Mouse (Mus musculus): Measurements from ENCODE around the gene Ctnnbip1. TPM values are rescaled to one million over a fixed set of nuclear protein-coding genes. Genes with fewer than 3 reads are reported as not detected.
"Not testable (repeated sequence)": the region's sequence is repeated elsewhere in the genome, so short reads cannot be mapped to it uniquely, and the experiment has no call there.

Gene Ctnnbip1
- polyA plus RNA-seq, 1 experiment from 2014 or later = 54.8 TPM

- Histone ChIP-seq H3K27ac (replicated peaks) (no peak overlapping the region), H3K27me3 (ENCODE audit: low read depth, poor library complexity, severe bottlenecking) (no peaks in the 10 kb centered on the region), H3K36me3 (peaks cover 8% of the 10 kb centered on the region), H3K4me1 (peaks cover 63% of the 10 kb centered on the region), H3K4me3 (no peak overlapping the region), H3K9me3 (replicated peaks) (no peaks in the 10 kb centered on the region)
- 77% methylated on average over 3 of the region's 3 CpGs for WGBS
- DNase-seq (ENCODE audit: low spot score) = no peak
Measured at GRCm38 (mm10) chr4:149604518-149604917, 86.5 kb downstream of the Ctnnbip1 start.

GRCm38 (mm10) chr4:149606056-149606455 lies 88.0 kb downstream of the Ctnnbip1 start:
- Histone ChIP-seq H3K27me3 (ENCODE audit: low read depth, poor library complexity, severe bottlenecking) (no peaks in the 10 kb centered on the region), H3K36me3 (peaks cover 8% of the 10 kb centered on the region), H3K27ac (replicated peaks) (peak overlapping the region; percentile 20; the same call in 1 of the 2 replicates), H3K9me3 (replicated peaks) (no peaks in the 10 kb centered on the region), H3K4me3 (no peak overlapping the region), H3K4me1 (peaks cover 54% of the 10 kb centered on the region)
- WGBS = 88% methylated on average over 18 of the region's 18 CpGs
- no peak for DNase-seq (ENCODE audit: low spot score)

DNA sequence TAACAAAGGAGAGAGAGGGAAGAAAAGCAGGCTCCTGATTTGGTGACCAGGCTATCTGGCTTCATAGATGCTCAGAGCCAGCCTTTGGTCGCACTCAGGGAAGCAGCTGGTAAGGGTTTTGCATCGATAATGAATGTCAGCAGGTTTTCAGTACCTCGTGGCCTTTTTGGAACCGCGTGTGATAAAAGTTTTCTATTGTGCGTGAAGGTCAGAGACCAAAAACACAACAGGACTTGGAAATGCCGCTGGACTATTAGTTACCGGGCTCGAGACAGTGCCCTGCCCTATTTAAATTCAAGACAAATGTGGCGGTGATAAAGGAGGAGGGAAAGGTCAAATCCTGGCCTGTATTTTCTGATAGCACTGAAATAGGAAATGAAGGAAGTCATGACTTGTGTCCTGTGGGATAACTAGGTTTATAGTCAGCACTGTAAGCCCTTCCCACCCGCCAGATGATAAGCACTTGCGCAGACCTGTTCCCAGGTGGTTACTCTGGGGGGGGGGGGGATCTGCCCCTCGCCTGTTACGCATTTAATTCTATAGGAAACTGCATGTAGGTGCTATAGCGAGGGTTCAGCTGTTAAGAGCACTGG lies 88.8 kb downstream of the Ctnnbip1 start:
- WGBS = 64% methylated on average over 15 of the region's 15 CpGs

DNA sequence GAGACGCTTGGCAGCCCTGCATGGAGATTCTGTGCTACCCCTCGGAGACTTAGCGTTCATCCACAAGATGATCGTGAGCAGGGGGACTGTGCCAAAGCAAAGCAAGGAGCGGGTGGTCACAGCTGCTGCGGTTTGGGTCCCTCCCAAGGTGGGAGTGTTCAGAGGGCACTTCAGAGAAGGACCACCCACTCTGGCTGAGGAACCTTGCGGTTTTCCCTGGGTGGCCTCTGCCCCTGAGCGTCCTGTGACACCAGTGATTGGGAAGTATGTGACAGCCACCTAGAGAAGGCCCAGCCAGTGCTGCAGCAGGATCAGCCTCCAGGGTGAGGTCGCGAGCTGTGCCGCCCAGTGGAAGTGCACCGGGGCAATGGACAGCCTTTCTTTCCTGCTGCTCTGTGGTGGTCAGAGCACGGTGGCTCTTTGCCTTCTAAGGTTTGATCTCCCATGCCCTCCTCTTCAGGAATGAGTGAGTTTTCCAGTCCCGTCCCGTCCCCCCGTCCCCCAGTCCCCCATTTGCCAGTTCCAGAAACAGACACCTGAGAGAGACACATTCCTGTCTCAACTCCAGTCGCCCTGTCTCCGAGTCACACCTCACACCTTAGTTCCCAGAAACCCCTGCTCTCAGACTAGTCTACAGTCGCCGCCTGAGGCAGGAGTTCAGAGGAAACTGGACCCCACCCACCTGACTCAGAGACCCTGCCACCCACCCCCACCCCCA lies 89.7 kb downstream of the Ctnnbip1 start:
- peak overlapping the region; percentile 46 for H3K27ac ChIP-seq (replicated peaks)
- peaks cover 41% of the 10 kb centered on the region for H3K4me1 ChIP-seq
- no peaks in the 10 kb centered on the region for H3K27me3 ChIP-seq (ENCODE audit: low read depth, poor library complexity, severe bottlenecking)
- WGBS = 71% methylated on average over 20 of the region's 20 CpGs
- peaks cover 8% of the 10 kb centered on the region for H3K36me3 ChIP-seq
- no peaks in the 10 kb centered on the region for H3K9me3 ChIP-seq (replicated peaks)
- H3K4me3 ChIP-seq = no peak overlapping the region
- DNase-seq (ENCODE audit: low spot score) = no peak

More for the DNA sequence above, 88.8 kb downstream of the Ctnnbip1 start:
- no peak for DNase-seq (ENCODE audit: low spot score)
- H3K36me3 ChIP-seq = peaks cover 8% of the 10 kb centered on the region
- H3K4me3 ChIP-seq = no peak overlapping the region
- no peaks in the 10 kb centered on the region for H3K27me3 ChIP-seq (ENCODE audit: low read depth, poor library complexity, severe bottlenecking)
- H3K9me3 ChIP-seq (replicated peaks) = no peaks in the 10 kb centered on the region
- H3K4me1 ChIP-seq = peaks cover 46% of the 10 kb centered on the region
- H3K27ac ChIP-seq (replicated peaks) = peak overlapping the region; percentile 46

- 0 out of 2 replicates have a peak overlapping the region, but pooled peaks have one; percentile 46 for H3K27ac ChIP-seq (replicated peaks)
- 95% methylated on average over 6 of the region's 6 CpGs for WGBS
- H3K9me3 ChIP-seq (replicated peaks) = no peaks in the 10 kb centered on the region
- DNase-seq (ENCODE audit: low spot score) = no peak
- no peak overlapping the region for H3K4me3 ChIP-seq
- no peaks in the 10 kb centered on the region for H3K27me3 ChIP-seq (ENCODE audit: low read depth, poor library complexity, severe bottlenecking)
- peaks cover 39% of the 10 kb centered on the region for H3K4me1 ChIP-seq
- H3K36me3 ChIP-seq = peaks cover 8% of the 10 kb centered on the region
Measured at GRCm38 (mm10) chr4:149608309-149608638, 90.2 kb downstream of the Ctnnbip1 start.

GRCm38 (mm10) chr4:149609256-149610025 lies 91.4 kb downstream of the Ctnnbip1 start:
- 79% methylated on average over 8 of the region's 8 CpGs for WGBS
- DNase-seq (ENCODE audit: low spot score) = no peak
- Histone ChIP-seq H3K27me3 (ENCODE audit: low read depth, poor library complexity, severe bottlenecking) (no peaks in the 10 kb centered on the region), H3K4me1 (peaks cover 39% of the 10 kb centered on the region), H3K4me3 (no peak overlapping the region), H3K36me3 (peaks cover 8% of the 10 kb centered on the region), H3K27ac (replicated peaks) (no peak overlapping the region), H3K9me3 (replicated peaks) (no peaks in the 10 kb centered on the region)

GRCm38 (mm10) chr4:149611376-149612044 lies 93.5 kb downstream of the Ctnnbip1 start:
- Histone ChIP-seq H3K36me3 (peaks cover 26% of the 10 kb centered on the region), H3K4me3 (no peak overlapping the region), H3K9me3 (replicated peaks) (peaks cover 7% of the 10 kb centered on the region), H3K27me3 (ENCODE audit: low read depth, poor library complexity, severe bottlenecking) (no peaks in the 10 kb centered on the region), H3K27ac (replicated peaks) (no peak overlapping the region), H3K4me1 (peaks cover 27% of the 10 kb centered on the region)
- 59% methylated on average over 10 of the region's 10 CpGs for WGBS
- DNase-seq (ENCODE audit: low spot score) = peak; percentile 45

GRCm38 (mm10) chr4:149613497-149613896 lies 95.5 kb downstream of the Ctnnbip1 start:
- peaks cover 43% of the 10 kb centered on the region for H3K36me3 ChIP-seq
- 78% methylated on average over 6 of the region's 6 CpGs for WGBS
- H3K9me3 ChIP-seq (replicated peaks); DNase-seq (ENCODE audit: low spot score); H3K4me3 ChIP-seq; H3K27me3 ChIP-seq (ENCODE audit: low read depth, poor library complexity, severe bottlenecking); H3K4me1 ChIP-seq; H3K27ac ChIP-seq (replicated peaks): not testable (repeated sequence)

GRCm38 (mm10) chr4:149614869-149615268 lies 96.8 kb downstream of the Ctnnbip1 start:
- Histone ChIP-seq H3K4me3 (no peak overlapping the region), H3K4me1 (peaks cover 2% of the 10 kb centered on the region), H3K27ac (replicated peaks) (no peak overlapping the region), H3K36me3 (peaks cover 50% of the 10 kb centered on the region), H3K9me3 (replicated peaks) (peaks cover 7% of the 10 kb centered on the region), H3K27me3 (ENCODE audit: low read depth, poor library complexity, severe bottlenecking) (no peaks in the 10 kb centered on the region)
- no peak for DNase-seq (ENCODE audit: low spot score)
- WGBS = 93% methylated on average over 3 of the region's 3 CpGs

Small RNA genes lying within 50 kb of the gene (microRNA-seq; reads per million reads assigned to microRNA genes)
- 1.2 reads per million for gene Mir5616

Other genes starting within 250 kb of the Ctnnbip1 start
- gene Kif1b, start 210.5 kb upstream of the Ctnnbip1 start, polyA plus RNA-seq (2016; fragmentation: Nextera tagmentation; extraction: Ambion mirVana) = 63.4 and 82.4 TPM in 2 replicates
- gene Ube4b, start 91.5 kb upstream of the Ctnnbip1 start, polyA plus RNA-seq (2016; fragmentation: Nextera tagmentation; extraction: Ambion mirVana) = 56.2 and 60.9 TPM in 2 replicates
- not detected in 2 replicates for gene Rbp7, start 63.3 kb upstream of the Ctnnbip1 start, polyA plus RNA-seq (2016; fragmentation: Nextera tagmentation; extraction: Ambion mirVana)
- 0.41 and 0.55 TPM in 2 replicates for gene Tmem274, start 40.9 kb upstream of the Ctnnbip1 start, polyA plus RNA-seq (2016; fragmentation: Nextera tagmentation; extraction: Ambion mirVana)
- gene Nmnat1, start 33.0 kb upstream of the Ctnnbip1 start, polyA plus RNA-seq (2016; fragmentation: Nextera tagmentation; extraction: Ambion mirVana) = 16.2 and 18.8 TPM in 2 replicates
- 48.5 and 48.9 TPM in 2 replicates for gene Lzic, start 33.0 kb upstream of the Ctnnbip1 start, polyA plus RNA-seq (2016; fragmentation: Nextera tagmentation; extraction: Ambion mirVana)
- gene Clstn1, start 68.2 kb downstream of the Ctnnbip1 start, polyA plus RNA-seq (2016; fragmentation: Nextera tagmentation; extraction: Ambion mirVana) = 17.5 and 29.8 TPM in 2 replicates
- gene Pik3cd, start 184.3 kb downstream of the Ctnnbip1 start, polyA plus RNA-seq (2016; fragmentation: Nextera tagmentation; extraction: Ambion mirVana) = 7.9 and 11.2 TPM in 2 replicates
- gene Tmem201, start 219.8 kb downstream of the Ctnnbip1 start, polyA plus RNA-seq (2016; fragmentation: Nextera tagmentation; extraction: Ambion mirVana) = 38.7 and 44.3 TPM in 2 replicates

All from midbrain, embryonic 10.5 days (tissue).